Comparison of ENCODE assay signal across 9 mouse cellular contexts in the genomic region with DNA sequence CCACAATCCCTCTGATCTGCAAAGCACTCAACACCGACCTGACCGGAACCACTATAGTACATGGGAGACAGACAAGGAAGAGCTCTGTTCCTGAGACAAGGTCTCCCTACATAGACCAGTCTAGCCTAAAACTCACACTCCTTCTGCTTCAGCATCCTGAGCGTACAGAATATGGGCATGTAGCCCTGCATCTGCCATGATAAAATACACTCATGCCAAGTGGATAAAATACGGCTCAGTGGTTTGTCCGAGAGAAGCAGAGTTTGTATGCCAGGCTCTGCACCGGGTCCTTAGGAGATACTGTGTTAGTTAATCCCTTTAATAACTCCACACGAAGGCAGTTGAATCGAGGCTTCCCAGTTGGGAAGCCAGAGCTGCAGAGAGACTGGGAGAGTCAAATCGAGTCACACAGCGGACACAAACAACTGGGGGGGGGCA. TPM values are rescaled to one million over a fixed set of nuclear protein-coding genes. Genes with fewer than 3 reads are reported as not detected.
DNase-seq lines count a peak whose midpoint lies in the region; ATAC-seq and TF ChIP-seq lines count a peak whose summit lies in the region.
"Had no signal": no experiment of that assay in that cellular context is flagged by ENCODE, and none has a peak within 500 bp of the region (broad histone marks: within the 10 kb centered on the region; RNA-seq: fewer than 3 reads in every experiment).

No protein-coding gene starts in this region.

- peaks cover 18% of the 10 kb centered on the region; the same call in 1 of the 2 replicates for H3K4me1 ChIP-seq in forebrain, embryonic 11.5 days (replicated peaks; ENCODE audit: control insufficient read depth, insufficient read depth, low read length)
- peaks cover 12% of the 10 kb centered on the region for H3K4me1 ChIP-seq in hindbrain, embryonic 16.5 days (ENCODE audit: control insufficient read depth, insufficient read depth, low read depth, low read length)
- H3K4me1 ChIP-seq in neural tube, embryonic 12.5 days: peaks cover 19% of the 10 kb centered on the region

- peak overlapping the region; percentile 36; the same call in 1 of the 2 replicates for H3K9ac ChIP-seq in forebrain, embryonic 11.5 days (ENCODE audit: low read length)
- H3K9ac ChIP-seq in hindbrain, embryonic 16.5 days (ENCODE audit: low read depth, low read length): no peak overlapping the region
- no peak overlapping the region for H3K9ac ChIP-seq in neural tube, embryonic 12.5 days

- H3K27me3 ChIP-seq in forebrain, embryonic 11.5 days (ENCODE audit: control insufficient read depth, insufficient read depth, low read length): no peaks in the 10 kb centered on the region
- H3K27me3 ChIP-seq in hindbrain, embryonic 16.5 days (replicated peaks; ENCODE audit: control insufficient read depth, insufficient read depth, low read length): no peaks in the 10 kb centered on the region
- no peaks in the 10 kb centered on the region for H3K27me3 ChIP-seq in neural tube, embryonic 12.5 days (replicated peaks)

- no peaks in the 10 kb centered on the region for H3K9me3 ChIP-seq in forebrain, embryonic 11.5 days (ENCODE audit: control insufficient read depth, low read length)
- no peaks in the 10 kb centered on the region for H3K9me3 ChIP-seq in hindbrain, embryonic 16.5 days (ENCODE audit: control insufficient read depth, low read length)
- no peaks in the 10 kb centered on the region for H3K9me3 ChIP-seq in neural tube, embryonic 12.5 days

- H3K4me3 ChIP-seq in layer of hippocampus, adult 2 months: no peak overlapping the region
- no peak overlapping the region for H3K4me3 ChIP-seq in forebrain, embryonic 11.5 days (ENCODE audit: low read depth, low read length)
- H3K4me3 ChIP-seq in hindbrain, embryonic 16.5 days (ENCODE audit: low read length): no peak overlapping the region
- H3K4me3 ChIP-seq in neural tube, embryonic 12.5 days: no peak overlapping the region

- WGBS in forebrain, embryonic 11.5 days: 36% methylated on average over 10 of the region's 10 CpGs
- WGBS in hindbrain, embryonic 16.5 days: 33% methylated on average over 10 of the region's 10 CpGs
- WGBS in neural tube, embryonic 12.5 days: 47% methylated on average over 10 of the region's 10 CpGs

- no peak overlapping the region for H3K4me2 ChIP-seq in forebrain, embryonic 11.5 days (ENCODE audit: low read depth, low read length, severe bottlenecking)
- H3K4me2 ChIP-seq in hindbrain, embryonic 16.5 days (ENCODE audit: low read length): peak overlapping the region; percentile 39
- peak overlapping the region; percentile 50 for H3K4me2 ChIP-seq in neural tube, embryonic 12.5 days (replicated peaks)

- ATAC-seq in forebrain, embryonic 11.5 days (replicated peaks; ENCODE audit: low FRiP score): no peak
- no peak for ATAC-seq in hindbrain, embryonic 16.5 days
- ATAC-seq in neural tube, embryonic 12.5 days (ENCODE audit: low FRiP score, low read depth): no peak

- no peaks in the 10 kb centered on the region for H3K36me3 ChIP-seq in forebrain, embryonic 11.5 days (ENCODE audit: control insufficient read depth, insufficient read depth, low read length)
- H3K36me3 ChIP-seq in hindbrain, embryonic 16.5 days (ENCODE audit: control insufficient read depth, insufficient read depth, low read length): no peaks in the 10 kb centered on the region
- no peaks in the 10 kb centered on the region for H3K36me3 ChIP-seq in neural tube, embryonic 12.5 days

- TF ChIP-seq CTCF in layer of hippocampus, adult 2 months (conservative IDR thresholded peaks at IDR 0.05): no peak

- H3K27ac ChIP-seq in layer of hippocampus, adult 2 months: peak overlapping the region; percentile 43; the same call in 1 of the 2 replicates
- peak overlapping the region; percentile 42; the same call in 1 of the 2 replicates for H3K27ac ChIP-seq in forebrain, embryonic 11.5 days (ENCODE audit: low read depth, low read length)
- peak overlapping the region; percentile 70 for H3K27ac ChIP-seq in hindbrain, embryonic 16.5 days (ENCODE audit: low read depth, low read length)
- no peak overlapping the region for H3K27ac ChIP-seq in neural tube, embryonic 12.5 days
- H3K27ac ChIP-seq: liver, embryonic 14.5 days had no signal

- no peak for DNase-seq in layer of hippocampus, adult 2 months (ENCODE audit: low spot score in 2 of 2)
- DNase-seq in layer of hippocampus, postnatal 36 days: no peak
- DNase-seq in forebrain, embryonic 11.5 days (ENCODE audit: low spot score): no peak
- DNase-seq in yolk sac, embryonic 10.5 days (ENCODE audit: low spot score): no peak
- no peak for DNase-seq in layer of hippocampus, postnatal 14 days (ENCODE audit: low spot score in 2 of 2)
- no peak for DNase-seq in layer of hippocampus, postnatal 25 days (ENCODE audit: extremely low spot score in 1 of 2, low spot score in 1 of 2)

RNA-seq across cellular contexts. Expression of a gene that starts 50.4 kb away (rescaled TPM):
- 10 to 100 TPM; 26.7 to 27.0 TPM for total RNA-seq in layer of hippocampus, adult 2 months (2021)
- total RNA-seq in layer of hippocampus, postnatal 36 days (2021): 10 to 100 TPM; 27.9 to 28.1 TPM
- polyA plus RNA-seq in forebrain, embryonic 11.5 days (2014; fragmentation: Nextera tagmentation; extraction: Ambion mirVana): 7.4 and 8.3 TPM in 2 replicates
- 25.4 and 29.7 TPM in 2 replicates for polyA plus RNA-seq in hindbrain, embryonic 16.5 days (2015; fragmentation: Nextera tagmentation; extraction: Ambion mirVana)
- polyA plus RNA-seq in neural tube, embryonic 12.5 days (2016; fragmentation: Nextera tagmentation; extraction: Ambion mirVana): 17.4 and 24.1 TPM in 2 replicates
- 10 to 100 TPM; 29.0 to 30.4 TPM for total RNA-seq in layer of hippocampus, postnatal 14 days (2021)
- 10 to 100 TPM; 25.3 to 27.6 TPM for total RNA-seq in layer of hippocampus, postnatal 25 days (2021)
